Mouse (Mus musculus): ENCODE results near the gene B4gat1. TPM values are rescaled to one million over a fixed set of nuclear protein-coding genes. Genes with fewer than 3 reads are reported as not detected.
"Not testable (repeated sequence)": the region's sequence is repeated elsewhere in the genome, so short reads cannot be mapped to it uniquely, and the experiment has no call there.

Gene B4gat1
- polyA plus RNA-seq, 1 experiment = 97.4 TPM

- DNase-seq (ENCODE audit: extremely low spot score in 1 of 2, low spot score in 1 of 2) = no peak
Measured at GRCm38 (mm10) chr19:5079279-5079678, 40.7 kb downstream of the B4gat1 start.

GRCm38 (mm10) chr19:5082005-5082404 lies 43.4 kb downstream of the B4gat1 start:
- DNase-seq (ENCODE audit: extremely low spot score in 1 of 2, low spot score in 1 of 2) = no peak

- DNase-seq (ENCODE audit: extremely low spot score in 1 of 2, low spot score in 1 of 2) = no peak
Measured at GRCm38 (mm10) chr19:5082596-5082995, 44.0 kb downstream of the B4gat1 start.

GRCm38 (mm10) chr19:5083961-5084833 lies 45.6 kb downstream of the B4gat1 start:
- DNase-seq (ENCODE audit: extremely low spot score in 1 of 2, low spot score in 1 of 2) = no peak

- DNase-seq (ENCODE audit: extremely low spot score in 1 of 2, low spot score in 1 of 2) = no peak
Measured at GRCm38 (mm10) chr19:5084834-5085144, 46.2 kb downstream of the B4gat1 start.

GRCm38 (mm10) chr19:5085145-5085863 lies 46.7 kb downstream of the B4gat1 start, which contains the start of gene Tmem151a:
TSS of gene Tmem151a (minus strand) at chr19:5085531.
- no peak for DNase-seq (ENCODE audit: extremely low spot score in 1 of 2, low spot score in 1 of 2)

GRCm38 (mm10) chr19:5086533-5086932 lies 47.9 kb downstream of the B4gat1 start:
- DNase-seq (ENCODE audit: extremely low spot score in 1 of 2, low spot score in 1 of 2) = not testable (repeated sequence)

- DNase-seq (ENCODE audit: extremely low spot score in 1 of 2, low spot score in 1 of 2) = peak; percentile 98 to 99
Measured at GRCm38 (mm10) chr19:5087884-5088728, 49.5 kb downstream of the B4gat1 start, which contains the start of gene Yif1a. TSS of gene Yif1a (plus strand) at chr19:5088538.

GRCm38 (mm10) chr19:5089324-5089723 lies 50.7 kb downstream of the B4gat1 start:
- DNase-seq (ENCODE audit: extremely low spot score in 1 of 2, low spot score in 1 of 2) = no peak

Other genes starting within 250 kb of the B4gat1 start
- 64.7 and 65.5 TPM in 2 replicates for gene Rbm4, start 244.9 kb upstream of the B4gat1 start, polyA plus RNA-seq (2012; rRNA removed)
- gene Gm21992, start 227.2 kb upstream of the B4gat1 start, polyA plus RNA-seq (2012; rRNA removed) = 15.3 and 16.3 TPM in 2 replicates
- gene Rbm14, start 227.2 kb upstream of the B4gat1 start, polyA plus RNA-seq (2012; rRNA removed) = 26.8 and 28.0 TPM in 2 replicates
- 52.4 and 58.4 TPM in 2 replicates for gene Ccs, start 199.5 kb upstream of the B4gat1 start, polyA plus RNA-seq (2012; rRNA removed)
- 1.6 and 1.9 TPM in 2 replicates for gene Ccdc87, start 199.5 kb upstream of the B4gat1 start, polyA plus RNA-seq (2012; rRNA removed)
- gene Ctsf, start 183.7 kb upstream of the B4gat1 start, polyA plus RNA-seq (2012; rRNA removed) = 138 and 145 TPM in 2 replicates
- gene Actn3, start 160.9 kb upstream of the B4gat1 start, polyA plus RNA-seq (2012; rRNA removed) = 0.76 and 1.2 TPM in 2 replicates
- 40.9 and 41.3 TPM in 2 replicates for gene Zdhhc24, start 160.2 kb upstream of the B4gat1 start, polyA plus RNA-seq (2012; rRNA removed)
- gene Bbs1, start 132.2 kb upstream of the B4gat1 start, polyA plus RNA-seq (2012; rRNA removed) = 32.7 and 36.4 TPM in 2 replicates
- gene Dpp3, start 110.5 kb upstream of the B4gat1 start, polyA plus RNA-seq (2012; rRNA removed) = 45.7 and 46.2 TPM in 2 replicates
- gene Peli3, start 95.7 kb upstream of the B4gat1 start, polyA plus RNA-seq (2012; rRNA removed) = 13.7 and 15.0 TPM in 2 replicates
- gene Mrpl11, start 76.7 kb upstream of the B4gat1 start, polyA plus RNA-seq (2012; rRNA removed) = 52.3 and 64.9 TPM in 2 replicates
- 19.8 and 36.8 TPM in 2 replicates for gene Npas4, start 48.5 kb upstream of the B4gat1 start, polyA plus RNA-seq (2012; rRNA removed)
- 23.2 and 26.5 TPM in 2 replicates for gene Slc29a2, start 15.0 kb upstream of the B4gat1 start, polyA plus RNA-seq (2012; rRNA removed)
- gene AC124502.3, start 65 bp downstream of the B4gat1 start, polyA plus RNA-seq (2012; rRNA removed) = 4.4 and 5.4 TPM in 2 replicates
- 32.4 and 32.5 TPM in 2 replicates for gene Brms1, start 2.5 kb downstream of the B4gat1 start, polyA plus RNA-seq (2012; rRNA removed)
- 59.9 and 70.6 TPM in 2 replicates for gene Rin1, start 11.7 kb downstream of the B4gat1 start, polyA plus RNA-seq (2012; rRNA removed)
- 5.2 and 5.7 TPM in 2 replicates for gene Cd248, start 29.3 kb downstream of the B4gat1 start, polyA plus RNA-seq (2012; rRNA removed)
- 106 and 122 TPM in 2 replicates for gene Tmem151a, start 46.7 kb downstream of the B4gat1 start, polyA plus RNA-seq (2012; rRNA removed)
- gene Yif1a, start 49.7 kb downstream of the B4gat1 start, polyA plus RNA-seq (2012; rRNA removed) = 44.7 and 45.1 TPM in 2 replicates
- 383 and 422 TPM in 2 replicates for gene Cnih2, start 59.7 kb downstream of the B4gat1 start, polyA plus RNA-seq (2012; rRNA removed)
- 190 and 208 TPM in 2 replicates for gene Rab1b, start 68.2 kb downstream of the B4gat1 start, polyA plus RNA-seq (2012; rRNA removed)
- gene Klc2, start 79.7 kb downstream of the B4gat1 start, polyA plus RNA-seq (2012; rRNA removed) = 183 and 187 TPM in 2 replicates
- gene Pacs1, start 234.3 kb downstream of the B4gat1 start, polyA plus RNA-seq (2012; rRNA removed) = 43.3 and 47.3 TPM in 2 replicates

Measured in frontal cortex, adult 2 months (tissue).